Mouse (Mus musculus): ENCODE data around the gene Foxn2. TPM values are rescaled to one million over a fixed set of nuclear protein-coding genes. Genes with fewer than 3 reads are reported as not detected.

Gene Foxn2
- polyA plus RNA-seq, 1 experiment from 2014 or later = 15.0 TPM

DNA sequence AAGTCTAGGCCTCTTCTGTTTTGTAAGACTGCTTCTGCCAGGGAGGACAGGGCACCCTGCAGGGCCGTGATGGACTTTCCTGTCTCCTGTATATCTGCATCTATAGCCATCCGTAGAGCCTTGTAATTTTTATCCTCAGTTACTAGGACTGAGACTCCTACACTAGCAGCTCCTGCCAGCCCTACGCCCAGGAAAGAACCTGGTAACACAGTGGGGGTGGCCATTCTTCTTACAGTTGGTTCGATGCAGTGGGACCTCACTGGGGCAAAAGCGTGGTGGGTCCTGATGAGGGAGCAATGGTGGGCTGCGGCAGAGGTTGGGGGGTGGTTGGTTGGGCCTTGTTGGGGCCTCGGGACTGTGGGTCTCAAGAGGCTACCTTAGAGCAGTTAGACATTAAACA lies 36.7 kb downstream of the Foxn2 start:
- ATAC-seq (replicated peaks; ENCODE audit: low FRiP score) (no peak), DNase-seq (ENCODE audit: low spot score) (no peak)
- H3K4me1 ChIP-seq (replicated peaks; ENCODE audit: control insufficient read depth, insufficient read depth, low read length) = peaks cover 19% of the 10 kb centered on the region
- H3K9ac ChIP-seq (ENCODE audit: low read depth, low read length) = no peak overlapping the region
- H3K4me2 ChIP-seq = no peak overlapping the region
- H3K27ac ChIP-seq (ENCODE audit: low read depth, low read length) = no peak overlapping the region
- no peaks in the 10 kb centered on the region; the same call in 1 of the 2 replicates for H3K36me3 ChIP-seq (ENCODE audit: control insufficient read depth, insufficient read depth, low read length)
- H3K27me3 ChIP-seq (replicated peaks; ENCODE audit: control insufficient read depth, insufficient read depth, low read length) = no peaks in the 10 kb centered on the region
- no peaks in the 10 kb centered on the region for H3K9me3 ChIP-seq (ENCODE audit: control insufficient read depth, low read length)
- no peak overlapping the region for H3K4me3 ChIP-seq (ENCODE audit: low read depth, low read length)
- 90% methylated on average over 7 of the region's 7 CpGs for WGBS

DNA sequence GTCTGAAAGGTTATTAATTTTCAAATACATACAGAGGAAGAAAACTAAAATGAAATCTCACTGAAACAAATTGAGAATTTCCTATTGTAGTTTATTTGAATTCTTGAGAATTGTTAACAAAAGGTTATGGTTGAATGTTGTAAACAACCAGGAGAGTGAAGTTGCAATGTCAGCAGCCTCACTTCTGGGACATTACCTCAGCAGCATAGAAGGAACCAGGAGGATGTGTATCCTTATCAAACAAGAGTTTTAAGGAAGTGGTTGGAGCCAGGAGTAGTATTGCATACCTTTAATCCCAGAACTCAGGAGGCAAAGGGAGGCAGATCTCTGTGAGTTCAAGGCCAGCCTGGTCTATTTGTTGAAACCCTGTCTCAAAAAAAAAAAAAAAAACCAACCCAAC lies 37.2 kb downstream of the Foxn2 start:
- Histone ChIP-seq H3K9me3 (ENCODE audit: control insufficient read depth, low read length) (no peaks in the 10 kb centered on the region), H3K27ac (ENCODE audit: low read depth, low read length) (no peak overlapping the region), H3K4me3 (ENCODE audit: low read depth, low read length) (no peak overlapping the region), H3K4me1 (replicated peaks; ENCODE audit: control insufficient read depth, insufficient read depth, low read length) (peaks cover 19% of the 10 kb centered on the region), H3K36me3 (ENCODE audit: control insufficient read depth, insufficient read depth, low read length) (no peaks in the 10 kb centered on the region; the same call in 1 of the 2 replicates), H3K4me2 (no peak overlapping the region), H3K27me3 (replicated peaks; ENCODE audit: control insufficient read depth, insufficient read depth, low read length) (no peaks in the 10 kb centered on the region), H3K9ac (ENCODE audit: low read depth, low read length) (no peak overlapping the region)
- no peak for DNase-seq (ENCODE audit: low spot score)
- ATAC-seq (replicated peaks; ENCODE audit: low FRiP score) = no peak

DNA sequence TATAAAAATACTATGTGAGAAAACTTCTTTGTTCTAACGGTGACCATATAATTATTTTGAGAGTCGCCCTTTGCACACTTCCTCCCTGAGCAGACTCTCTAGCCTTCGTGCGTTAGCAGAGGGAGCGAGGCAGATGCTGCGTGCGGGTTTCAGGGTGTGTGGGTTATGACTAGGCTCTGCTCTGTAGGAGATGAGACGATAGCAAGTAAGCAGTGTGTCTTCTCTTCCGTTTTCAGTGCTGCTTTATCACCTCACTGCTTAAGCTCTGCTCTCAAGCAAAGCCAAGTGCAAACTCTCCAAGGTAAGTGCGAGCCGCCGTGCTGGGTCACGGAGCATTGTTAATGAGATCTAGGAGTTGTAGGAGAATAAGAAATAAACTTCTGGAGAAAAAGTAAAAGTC lies 38.5 kb downstream of the Foxn2 start:
- Histone ChIP-seq H3K9ac (ENCODE audit: low read depth, low read length) (no peak overlapping the region), H3K36me3 (ENCODE audit: control insufficient read depth, insufficient read depth, low read length) (no peaks in the 10 kb centered on the region; the same call in 1 of the 2 replicates), H3K4me2 (no peak overlapping the region), H3K27ac (ENCODE audit: low read depth, low read length) (no peak overlapping the region), H3K4me1 (replicated peaks; ENCODE audit: control insufficient read depth, insufficient read depth, low read length) (peaks cover 19% of the 10 kb centered on the region), H3K9me3 (ENCODE audit: control insufficient read depth, low read length) (no peaks in the 10 kb centered on the region), H3K4me3 (ENCODE audit: low read depth, low read length) (no peak overlapping the region), H3K27me3 (replicated peaks; ENCODE audit: control insufficient read depth, insufficient read depth, low read length) (no peaks in the 10 kb centered on the region)
- WGBS = 62% methylated on average over 13 of the region's 13 CpGs
- peak; percentile 71 for ATAC-seq (replicated peaks; ENCODE audit: low FRiP score)
- no peak for DNase-seq (ENCODE audit: low spot score)

DNA sequence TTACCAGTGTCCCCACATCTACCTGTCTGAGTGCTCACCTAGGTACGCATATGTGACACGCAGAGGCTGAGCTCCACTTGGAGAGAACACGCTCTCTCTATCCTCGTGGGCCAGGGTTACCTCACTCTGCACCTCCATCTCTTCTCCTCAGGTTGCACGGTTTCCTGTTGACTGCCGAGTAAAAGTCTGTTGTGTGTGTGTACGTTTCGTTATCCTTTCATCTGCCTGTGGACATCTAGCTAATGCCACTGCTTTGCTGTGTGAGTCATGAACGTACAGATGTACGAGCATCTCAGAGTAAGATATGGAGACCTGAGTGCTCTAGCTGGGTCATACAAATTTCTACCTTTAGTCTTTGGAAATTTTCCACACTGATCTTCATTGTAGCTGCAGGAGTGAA lies 39.9 kb downstream of the Foxn2 start:
- Histone ChIP-seq H3K27me3 (replicated peaks; ENCODE audit: control insufficient read depth, insufficient read depth, low read length) (no peaks in the 10 kb centered on the region), H3K4me3 (ENCODE audit: low read depth, low read length) (no peak overlapping the region), H3K27ac (ENCODE audit: low read depth, low read length) (no peak overlapping the region), H3K9me3 (ENCODE audit: control insufficient read depth, low read length) (no peaks in the 10 kb centered on the region), H3K4me1 (replicated peaks; ENCODE audit: control insufficient read depth, insufficient read depth, low read length) (peaks cover 19% of the 10 kb centered on the region), H3K9ac (ENCODE audit: low read depth, low read length) (no peak overlapping the region), H3K36me3 (ENCODE audit: control insufficient read depth, insufficient read depth, low read length) (peaks cover 3% of the 10 kb centered on the region; the same call in 1 of the 2 replicates), H3K4me2 (no peak overlapping the region)
- WGBS = 71% methylated on average over 10 of the region's 10 CpGs
- DNase-seq (ENCODE audit: low spot score) = no peak
- no peak for ATAC-seq (replicated peaks; ENCODE audit: low FRiP score)

DNA sequence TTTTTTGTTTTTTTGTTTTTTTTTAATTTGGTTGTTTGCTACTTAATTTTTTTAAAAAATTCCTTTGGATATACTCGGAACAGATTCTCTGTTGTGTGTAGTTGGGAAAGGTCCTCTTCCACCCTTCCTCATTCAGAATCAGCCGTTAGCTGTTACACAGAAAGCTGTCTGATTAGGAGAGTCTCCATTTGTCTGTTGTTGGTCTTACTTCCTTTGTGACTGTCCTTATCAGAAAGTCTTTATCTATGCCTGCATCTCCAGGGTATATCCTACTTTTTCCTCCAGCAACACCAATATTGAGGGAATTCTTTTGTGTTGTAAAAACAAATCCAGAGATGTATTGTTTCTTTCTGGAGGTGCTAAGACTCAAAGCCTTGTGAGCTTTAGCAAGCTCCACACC lies 40.6 kb downstream of the Foxn2 start:
- ATAC-seq (replicated peaks; ENCODE audit: low FRiP score) (no peak), DNase-seq (ENCODE audit: low spot score) (no peak)
- Histone ChIP-seq H3K4me2 (no peak overlapping the region), H3K4me1 (replicated peaks; ENCODE audit: control insufficient read depth, insufficient read depth, low read length) (peaks cover 19% of the 10 kb centered on the region), H3K27me3 (replicated peaks; ENCODE audit: control insufficient read depth, insufficient read depth, low read length) (no peaks in the 10 kb centered on the region), H3K9ac (ENCODE audit: low read depth, low read length) (no peak overlapping the region), H3K36me3 (ENCODE audit: control insufficient read depth, insufficient read depth, low read length) (peaks cover 3% of the 10 kb centered on the region; the same call in 1 of the 2 replicates), H3K4me3 (ENCODE audit: low read depth, low read length) (no peak overlapping the region), H3K27ac (ENCODE audit: low read depth, low read length) (peak overlapping the region; percentile 5; the same call in 1 of the 2 replicates), H3K9me3 (ENCODE audit: control insufficient read depth, low read length) (no peaks in the 10 kb centered on the region)
- 59% methylated on average over 2 of the region's 2 CpGs for WGBS

DNA sequence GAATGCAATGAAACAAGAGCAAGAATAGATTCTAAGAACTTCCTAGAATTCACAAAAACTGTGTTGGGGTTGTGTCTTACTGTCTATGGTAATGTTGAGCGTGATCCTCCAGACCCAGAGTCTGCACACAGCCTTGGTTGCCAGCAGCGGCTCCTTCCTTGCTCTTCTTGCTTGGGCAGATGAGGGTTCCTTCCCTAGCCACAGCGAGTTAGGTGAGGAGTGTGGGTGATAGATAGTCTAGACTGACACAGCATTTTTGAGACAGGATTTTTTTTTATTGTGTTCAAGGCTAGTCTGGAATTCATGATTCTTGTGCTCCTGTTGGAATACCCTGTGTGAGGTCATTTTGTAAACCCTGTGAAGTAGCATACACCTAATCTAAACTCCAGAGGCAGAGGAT lies 41.1 kb downstream of the Foxn2 start:
- WGBS = 51% methylated on average over 3 of the region's 3 CpGs
- ATAC-seq (replicated peaks; ENCODE audit: low FRiP score) = peak; percentile 83
- H3K4me2 ChIP-seq = no peak overlapping the region
- H3K27me3 ChIP-seq (replicated peaks; ENCODE audit: control insufficient read depth, insufficient read depth, low read length) = no peaks in the 10 kb centered on the region
- DNase-seq (ENCODE audit: low spot score) = no peak
- H3K36me3 ChIP-seq (ENCODE audit: control insufficient read depth, insufficient read depth, low read length) = peaks cover 7% of the 10 kb centered on the region; the same call in 1 of the 2 replicates
- peak overlapping the region; percentile 5; the same call in 1 of the 2 replicates for H3K27ac ChIP-seq (ENCODE audit: low read depth, low read length)
- no peak overlapping the region for H3K9ac ChIP-seq (ENCODE audit: low read depth, low read length)
- no peaks in the 10 kb centered on the region for H3K9me3 ChIP-seq (ENCODE audit: control insufficient read depth, low read length)
- H3K4me3 ChIP-seq (ENCODE audit: low read depth, low read length) = no peak overlapping the region
- H3K4me1 ChIP-seq (replicated peaks; ENCODE audit: control insufficient read depth, insufficient read depth, low read length) = peaks cover 19% of the 10 kb centered on the region

DNA sequence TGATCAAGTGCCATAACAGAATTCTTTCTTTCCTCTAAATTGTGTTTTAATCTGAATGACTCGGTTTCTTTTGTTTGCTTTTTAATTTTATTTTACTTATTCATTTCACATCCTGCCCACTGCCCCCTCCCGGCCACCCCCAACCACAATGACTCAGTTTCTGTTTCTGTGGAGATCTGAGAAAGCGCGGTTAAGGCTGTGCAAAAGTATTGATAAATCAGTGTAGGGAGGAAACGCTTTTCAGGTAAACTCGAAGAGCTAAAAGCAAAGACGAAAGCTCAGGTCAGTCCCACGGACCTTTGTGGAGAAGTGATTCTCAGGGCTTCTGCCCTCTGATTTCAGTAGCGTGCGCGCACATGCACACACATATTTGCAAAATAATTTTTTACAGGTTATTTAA lies 44.0 kb downstream of the Foxn2 start:
- no peak for ATAC-seq (replicated peaks; ENCODE audit: low FRiP score)
- Histone ChIP-seq H3K9me3 (ENCODE audit: control insufficient read depth, low read length) (no peaks in the 10 kb centered on the region), H3K27me3 (replicated peaks; ENCODE audit: control insufficient read depth, insufficient read depth, low read length) (no peaks in the 10 kb centered on the region), H3K4me3 (ENCODE audit: low read depth, low read length) (no peak overlapping the region), H3K4me2 (no peak overlapping the region), H3K9ac (ENCODE audit: low read depth, low read length) (no peak overlapping the region), H3K27ac (ENCODE audit: low read depth, low read length) (no peak overlapping the region), H3K4me1 (replicated peaks; ENCODE audit: control insufficient read depth, insufficient read depth, low read length) (peaks cover 16% of the 10 kb centered on the region), H3K36me3 (ENCODE audit: control insufficient read depth, insufficient read depth, low read length) (peaks cover 9% of the 10 kb centered on the region; the same call in 1 of the 2 replicates)
- DNase-seq (ENCODE audit: low spot score) = no peak
- 87% methylated on average over 11 of the region's 11 CpGs for WGBS

DNA sequence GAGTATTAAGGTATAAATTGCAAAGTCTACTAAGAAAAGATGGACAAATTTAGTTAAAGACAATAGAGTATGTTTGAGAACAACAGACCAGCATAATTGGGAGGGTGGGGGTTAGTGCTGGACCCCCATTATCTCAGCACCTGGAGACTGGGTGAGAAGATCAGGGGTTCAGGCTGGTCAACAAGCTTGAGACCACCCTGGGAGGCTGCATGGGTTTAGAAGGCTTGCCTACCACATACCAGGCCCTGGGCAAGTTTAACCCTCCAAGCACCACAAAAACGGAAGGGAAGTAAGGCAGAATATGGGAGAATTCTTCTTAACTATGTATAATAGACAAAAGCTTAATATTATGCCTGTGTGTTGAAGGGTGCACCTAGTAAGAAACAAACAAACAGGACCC lies 44.4 kb downstream of the Foxn2 start:
- peaks cover 16% of the 10 kb centered on the region for H3K4me1 ChIP-seq (replicated peaks; ENCODE audit: control insufficient read depth, insufficient read depth, low read length)
- H3K36me3 ChIP-seq (ENCODE audit: control insufficient read depth, insufficient read depth, low read length) = peaks cover 9% of the 10 kb centered on the region; the same call in 1 of the 2 replicates
- H3K27ac ChIP-seq (ENCODE audit: low read depth, low read length) = no peak overlapping the region
- no peak overlapping the region for H3K9ac ChIP-seq (ENCODE audit: low read depth, low read length)
- 0 out of 2 replicates have a peak, but pooled peaks have one; percentile 29 for ATAC-seq (replicated peaks; ENCODE audit: low FRiP score)
- H3K4me3 ChIP-seq (ENCODE audit: low read depth, low read length) = no peak overlapping the region
- no peaks in the 10 kb centered on the region for H3K27me3 ChIP-seq (replicated peaks; ENCODE audit: control insufficient read depth, insufficient read depth, low read length)
- H3K9me3 ChIP-seq (ENCODE audit: control insufficient read depth, low read length) = no peaks in the 10 kb centered on the region
- no peak for DNase-seq (ENCODE audit: low spot score)
- H3K4me2 ChIP-seq = no peak overlapping the region
- 80% methylated on average over 1 of the region's 1 CpGs for WGBS

DNA sequence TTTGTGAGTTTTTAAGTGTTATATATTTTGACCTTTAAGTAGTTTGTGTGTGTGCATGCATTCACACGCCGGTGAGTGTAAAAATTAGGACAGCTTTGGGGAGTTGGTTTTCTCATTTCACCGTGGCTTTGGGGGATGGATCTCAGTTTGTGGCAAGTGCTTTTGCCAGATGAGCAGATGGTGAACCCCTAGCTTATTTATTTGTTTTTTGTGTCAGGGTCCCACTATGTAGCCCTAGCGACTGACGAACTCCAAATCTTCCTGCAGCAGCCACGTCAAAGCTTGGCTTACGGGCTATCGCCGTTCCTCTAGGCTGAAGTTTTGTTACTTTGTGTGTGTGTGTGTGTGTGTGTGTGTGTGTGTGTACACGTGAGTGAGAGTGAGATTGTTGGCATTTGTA lies 50.0 kb downstream of the Foxn2 start:
- WGBS = 94% methylated on average over 10 of the region's 10 CpGs
- Histone ChIP-seq H3K36me3 (ENCODE audit: control insufficient read depth, insufficient read depth, low read length) (peaks cover 9% of the 10 kb centered on the region; the same call in 1 of the 2 replicates), H3K27me3 (replicated peaks; ENCODE audit: control insufficient read depth, insufficient read depth, low read length) (no peaks in the 10 kb centered on the region), H3K4me2 (no peak overlapping the region), H3K9me3 (ENCODE audit: control insufficient read depth, low read length) (no peaks in the 10 kb centered on the region), H3K4me3 (ENCODE audit: low read depth, low read length) (no peak overlapping the region), H3K4me1 (replicated peaks; ENCODE audit: control insufficient read depth, insufficient read depth, low read length) (no peaks in the 10 kb centered on the region), H3K27ac (ENCODE audit: low read depth, low read length) (no peak overlapping the region), H3K9ac (ENCODE audit: low read depth, low read length) (no peak overlapping the region)
- DNase-seq (ENCODE audit: low spot score) (peak; percentile 24), ATAC-seq (replicated peaks; ENCODE audit: low FRiP score) (no peak)
